Mouse (Mus musculus) spleen, adult 2 months (tissue): ENCODE data around the gene Nufip2.

ENCODE experiments used
- CTCF ChIP-seq: fragments of 200-500 bp; IDR thresholded peaks from 2 replicates; pipeline ENCODE4 v1.5.1; 2011; ENCODE audit warnings: mild to moderate bottlenecking, inconsistent platforms; ENCODE audit not compliant: insufficient read depth, insufficient read length, insufficient replicate concordance; ENCODE audit errors: extremely low read depth
- POLR2A ChIP-seq: fragments of 200-500 bp; IDR thresholded peaks from 2 replicates; pipeline ENCODE4 v1.6.1; 2011; ENCODE audit warnings: low read depth, low read length, inconsistent platforms

DNA sequence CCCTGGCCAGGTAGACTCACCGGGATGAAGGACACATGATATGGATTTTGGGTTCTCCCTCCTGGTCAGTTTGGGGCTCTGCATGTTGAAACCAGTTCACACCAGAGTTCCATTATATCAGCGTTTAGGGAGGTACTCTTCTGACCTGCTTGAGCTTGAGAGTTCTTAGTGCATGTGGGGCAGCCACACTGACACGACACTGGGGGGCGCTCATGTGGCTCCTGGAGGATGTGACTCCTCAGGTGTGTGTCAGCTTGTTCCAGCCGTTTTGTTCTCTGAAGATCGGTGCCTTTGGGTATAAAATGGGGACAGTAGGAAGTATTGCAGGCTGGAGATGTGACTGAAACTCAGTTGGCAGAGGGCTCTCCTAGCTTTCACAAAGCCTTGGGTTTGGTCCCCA, 58.0 kb downstream of the Nufip2 start:
- TF ChIP-seq POLR2A (no peak), CTCF (peak; percentile 21; the same call in 1 of the 2 replicates)
